Mouse (Mus musculus) midbrain, postnatal 0 days (tissue): ENCODE results near the gene Cyct. TPM values are rescaled to one million over a fixed set of nuclear protein-coding genes. Genes with fewer than 3 reads are reported as not detected.
A peak's percentile ranks its signal among the peaks of the same experiment; 100 is the strongest.

Experiments
- ATAC-seq: fragments of 200-750 bp; cut with Nextera tagmentation; 2 replicates; pipeline ENCODE4 v1.8.0; 2017; ENCODE audit warnings: moderate number of reproducible peaks, mild to moderate bottlenecking, moderate TSS enrichment, moderate library complexity; ENCODE audit not compliant: low FRiP score
- DNase-seq: peaks from one replicate; pipeline ENCODE4 v3.0.0-alpha.2; 2015; ENCODE audit warnings: low spot score
- H3K27ac ChIP-seq: fragments of 300-500 bp; sonication (generic); 2 replicates; pipeline ENCODE4 v1.5.1; 2014; ENCODE audit warnings: low read depth, mild to moderate bottlenecking, low read length, mixed read lengths
- H3K27me3 ChIP-seq: fragments of 300-500 bp; sonication (generic); 2 replicates; pipeline ENCODE4 v1.6.1; 2014; ENCODE audit warnings: low read length, control low read depth, mixed read lengths; ENCODE audit not compliant: insufficient read depth
- H3K36me3 ChIP-seq: fragments of 300-500 bp; sonication (generic); 2 replicates; pipeline ENCODE4 v1.6.1; 2014; ENCODE audit warnings: low read length, control low read depth, mixed read lengths; ENCODE audit not compliant: insufficient read depth
- H3K4me1 ChIP-seq: fragments of 300-500 bp; sonication (generic); 2 replicates; pipeline ENCODE4 v1.6.1; 2014; ENCODE audit warnings: mild to moderate bottlenecking, control low read depth, antibody characterized with exemption, low read length, mixed read lengths; ENCODE audit not compliant: insufficient read depth
- H3K4me2 ChIP-seq: fragments of 300-500 bp; sonication (generic); 2 replicates; pipeline ENCODE4 v1.6.1; 2014; ENCODE audit warnings: low read depth, mild to moderate bottlenecking, low read length, mixed read lengths; ENCODE audit not compliant: poor library complexity, severe bottlenecking
- H3K4me3 ChIP-seq: fragments of 300-500 bp; sonication (generic); 2 replicates; pipeline ENCODE4 v1.5.1; 2014; ENCODE audit warnings: low read depth, mild to moderate bottlenecking, low read length, moderate library complexity
- H3K9ac ChIP-seq: fragments of 300-500 bp; sonication (generic); replicated peaks from 2 replicates; pipeline ENCODE4 v1.6.1; 2014; ENCODE audit warnings: mild to moderate bottlenecking, low read length, moderate library complexity, mixed read lengths; ENCODE audit not compliant: poor library complexity, severe bottlenecking
- H3K9me3 ChIP-seq: fragments of 300-500 bp; sonication (generic); 2 replicates; pipeline ENCODE4 v1.6.1; 2016; ENCODE audit warnings: low read length, control low read depth
- CTCF ChIP-seq: IDR thresholded peaks from 2 replicates; pipeline ENCODE4 v1.5.1; 2016; ENCODE audit warnings: antibody characterized with exemption, mild to moderate bottlenecking
- WGBS: fragments of 180-500 bp; shearing (Covaris S2); extraction: QIAGEN DNeasy Blood & Tissue Kit; methylation state at CpG from one replicate; pipeline ENCODE4 v1.1.7; 2014; 5-methylcytosine and 5-hydroxymethylcytosine counted together
- polyA plus RNA-seq: library from polyadenylated mRNA; unstranded; fragments of >200 nt; fragmentation: Nextera tagmentation; extraction: Ambion mirVana; gene quantifications from 2 replicates; pipeline ENCODE4 v1.2.1, GENCODE M21; 2015
- total RNA-seq: library from RNA; depleted of rRNA; stranded (reverse); fragments of >200 nt; gene quantifications from 2 replicates; pipeline ENCODE4 v1.2.3, GENCODE M21; 2014

Gene Cyct
- total and polyA plus RNA-seq, 2 experiments from 2014 or later: 0.25 TPM; not detected in 1

DNA sequence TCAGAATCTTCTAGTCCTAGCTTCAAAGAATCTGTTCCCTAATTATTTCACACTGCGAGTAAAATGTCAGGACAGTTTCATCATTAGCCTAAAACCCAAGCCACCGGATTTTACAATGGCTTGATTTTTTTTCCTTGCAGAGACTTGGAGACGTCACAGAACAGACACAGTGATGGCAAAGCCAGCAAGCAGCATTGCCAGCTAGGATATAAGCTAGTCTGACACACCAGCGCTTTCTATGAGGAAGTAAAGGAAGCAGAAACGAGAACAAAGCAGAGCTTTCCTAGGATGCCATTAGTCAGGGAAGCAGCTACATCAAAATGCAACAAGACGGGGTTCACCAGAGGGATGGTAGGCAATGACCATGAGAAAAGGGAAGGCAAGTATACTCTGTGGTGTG is 12.4 kb downstream of the Cyct start:
- no peak for TF ChIP-seq CTCF
- no peak for ATAC-seq
- H3K4me3 ChIP-seq: no peak overlapping the region
- no peak for DNase-seq
- no peaks in the 10 kb centered on the region for H3K4me1 ChIP-seq
- H3K27ac ChIP-seq: no peak overlapping the region
- H3K9me3 ChIP-seq: no peaks in the 10 kb centered on the region
- H3K9ac ChIP-seq: no peak overlapping the region
- H3K36me3 ChIP-seq: no peaks in the 10 kb centered on the region
- 55% methylated on average over 6 of the region's 6 CpGs for WGBS
- no peak overlapping the region for H3K4me2 ChIP-seq
- H3K27me3 ChIP-seq: no peaks in the 10 kb centered on the region

DNA sequence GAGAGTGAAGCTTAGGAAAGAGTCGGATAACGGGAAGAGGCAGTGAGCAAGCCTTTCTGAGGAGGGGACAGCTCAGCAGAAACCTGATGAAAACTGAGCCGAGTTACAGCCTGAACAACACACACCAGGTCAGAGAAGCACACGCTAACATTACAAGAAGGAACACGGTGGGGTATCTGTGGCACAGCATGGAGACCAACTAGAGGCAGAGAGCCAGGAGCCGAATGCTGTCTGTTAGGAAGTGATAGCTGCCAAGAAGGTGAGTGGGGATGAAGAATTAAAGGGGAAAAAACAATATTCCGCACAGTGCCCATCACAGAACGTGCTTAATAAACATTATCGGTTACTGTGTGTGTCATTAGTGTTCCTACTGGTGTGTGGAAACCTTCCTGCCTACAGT is 18.1 kb downstream of the Cyct start:
- Histone ChIP-seq H3K9me3 (no peaks in the 10 kb centered on the region), H3K27me3 (peaks cover 7% of the 10 kb centered on the region; the same call in 1 of the 2 replicates), H3K4me1 (peaks cover 4% of the 10 kb centered on the region; the same call in 1 of the 2 replicates), H3K36me3 (no peaks in the 10 kb centered on the region), H3K9ac (no peak overlapping the region), H3K4me3 (no peak overlapping the region), H3K27ac (no peak overlapping the region), H3K4me2 (no peak overlapping the region)
- ATAC-seq (no peak), DNase-seq (no peak)
- no peak for TF ChIP-seq CTCF
- 79% methylated on average over 9 of the region's 9 CpGs for WGBS

DNA sequence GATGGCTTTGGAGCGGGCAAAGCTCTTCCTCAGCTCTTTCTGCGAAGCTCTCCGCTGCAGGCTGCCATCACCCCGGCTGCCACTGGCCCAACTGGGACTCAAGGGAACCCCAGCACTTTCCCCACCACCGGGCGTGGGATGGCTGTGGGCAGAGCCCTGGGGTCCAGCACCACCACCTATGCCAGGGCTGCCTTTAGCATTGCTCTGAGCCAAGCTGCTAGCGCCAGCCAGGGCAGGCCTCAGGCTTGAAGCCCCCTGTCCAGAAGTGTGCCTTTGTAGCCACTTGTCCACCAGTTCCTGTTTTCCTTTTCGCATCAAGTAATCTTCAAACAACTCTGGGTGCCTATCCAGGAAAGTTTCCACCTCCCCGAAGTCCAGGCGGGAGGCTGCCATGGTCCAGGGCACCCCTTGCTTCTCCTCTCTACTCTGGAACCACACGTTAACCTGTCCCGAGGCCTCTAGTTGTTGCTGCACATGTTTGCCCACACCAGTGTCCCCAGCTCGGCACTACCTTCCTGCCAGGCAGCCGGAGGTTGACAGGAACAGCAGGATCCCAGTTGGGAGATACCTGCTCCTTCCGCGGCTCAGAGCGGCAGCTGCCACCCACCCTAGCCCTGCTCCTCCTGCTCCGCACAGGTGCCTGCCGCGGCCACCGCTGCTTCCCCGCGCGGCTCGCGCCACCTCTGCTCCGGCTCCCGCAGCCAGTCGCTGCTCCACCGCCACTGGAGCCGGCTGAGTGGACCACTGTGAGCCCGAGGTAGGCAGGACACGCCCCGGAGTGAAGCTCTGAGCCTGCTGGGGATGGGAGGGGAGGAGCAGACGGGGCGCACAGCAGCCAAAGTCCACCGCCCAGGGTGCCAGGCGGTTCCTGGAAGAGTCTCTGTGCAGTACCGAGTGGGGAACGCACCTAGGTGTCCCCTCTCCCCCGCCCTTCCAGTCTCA is 21.8 kb downstream of the Cyct start, which contains the start of gene Pde11a:
Pde11a (minus strand) TSS at position 560 of the 942 bp plus-strand sequence.
- DNase-seq (no peak), ATAC-seq (peak; percentile 49; the same call in 1 of the 2 replicates)
- Histone ChIP-seq H3K36me3 (no peaks in the 10 kb centered on the region), H3K4me3 (peak within 1 kb of the TSS; percentile 48), H3K9me3 (no peaks in the 10 kb centered on the region), H3K9ac (peak within 1 kb of the TSS; percentile 57), H3K27me3 (peaks cover 7% of the 10 kb centered on the region; the same call in 1 of the 2 replicates), H3K27ac (no peak within 1 kb of the TSS), H3K4me1 (peaks cover 4% of the 10 kb centered on the region; the same call in 1 of the 2 replicates), H3K4me2 (peak within 1 kb of the TSS; percentile 97)
- TF ChIP-seq CTCF: no peak
- WGBS: 20% methylated on average over 37 of the region's 41 CpGs

DNA sequence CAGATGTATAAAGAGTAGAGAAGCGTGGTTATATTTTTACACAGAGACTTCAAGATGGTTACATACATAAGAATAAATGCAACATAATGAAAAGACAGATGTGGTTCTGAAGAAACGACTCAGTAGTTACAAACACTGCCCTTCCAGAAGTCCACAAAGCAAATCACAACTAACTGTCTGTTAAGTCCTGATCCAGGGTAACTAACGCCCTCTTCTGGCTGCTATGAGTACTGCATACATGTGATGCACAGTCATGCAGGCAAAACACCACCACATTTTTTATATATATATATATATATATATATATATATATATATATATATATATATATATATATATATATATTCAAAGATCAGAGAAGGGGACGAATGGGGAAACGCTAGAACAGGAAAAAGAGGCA is 25.7 kb downstream of the Cyct start:
- Histone ChIP-seq H3K4me1 (peaks cover 4% of the 10 kb centered on the region; the same call in 1 of the 2 replicates), H3K9ac (no peak overlapping the region), H3K27me3 (peaks cover 7% of the 10 kb centered on the region; the same call in 1 of the 2 replicates), H3K36me3 (no peaks in the 10 kb centered on the region), H3K9me3 (no peaks in the 10 kb centered on the region), H3K4me3 (no peak overlapping the region), H3K27ac (no peak overlapping the region), H3K4me2 (no peak overlapping the region)
- peak; percentile 26 for DNase-seq
- WGBS: 80% methylated on average over 5 of the region's 5 CpGs
- peak; percentile 53 for TF ChIP-seq CTCF
- ATAC-seq: no peak

DNA sequence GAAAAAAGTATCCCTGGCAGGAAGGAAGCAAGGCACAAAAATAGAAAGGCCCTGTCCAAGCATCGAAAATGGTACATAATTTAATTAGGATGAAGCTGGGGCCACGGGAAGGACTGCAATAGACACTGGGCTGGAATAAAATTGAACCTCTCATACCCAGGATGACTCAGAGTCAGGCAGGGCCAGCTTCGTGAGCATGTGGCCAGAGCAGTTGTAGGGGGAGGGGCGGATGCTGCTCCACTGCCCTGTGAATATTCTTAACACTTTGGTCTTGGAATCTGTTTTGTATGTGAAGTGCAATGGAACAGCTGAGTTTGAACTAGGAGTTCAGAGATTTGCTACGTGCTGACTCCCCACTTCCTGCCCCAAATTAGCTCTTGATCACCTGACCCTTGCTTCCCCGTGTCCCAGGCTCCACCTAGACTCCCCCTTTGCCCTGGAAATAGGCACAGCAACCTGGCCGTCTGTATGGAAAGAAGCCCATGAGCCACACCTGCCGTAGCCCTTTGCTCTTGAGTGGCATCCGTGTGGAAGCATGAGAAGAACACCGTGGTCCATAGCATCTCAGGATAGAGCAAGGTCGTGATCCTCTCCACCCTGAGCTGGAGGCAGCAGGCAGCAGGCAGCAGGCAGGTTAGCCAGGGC is 28.0 kb downstream of the Cyct start:
- WGBS: 76% methylated on average over 11 of the region's 11 CpGs
- no peak for ATAC-seq

More for the DNA sequence above, 28.0 kb downstream of the Cyct start:
- Histone ChIP-seq H3K9me3 (no peaks in the 10 kb centered on the region), H3K36me3 (no peaks in the 10 kb centered on the region), H3K27ac (no peak overlapping the region), H3K4me1 (no peaks in the 10 kb centered on the region), H3K4me3 (no peak overlapping the region), H3K27me3 (no peaks in the 10 kb centered on the region), H3K9ac (no peak overlapping the region), H3K4me2 (no peak overlapping the region)
- DNase-seq: no peak
- no peak for TF ChIP-seq CTCF
